ENCODE assay signal across 15 mouse cellular contexts in the genomic region with DNA sequence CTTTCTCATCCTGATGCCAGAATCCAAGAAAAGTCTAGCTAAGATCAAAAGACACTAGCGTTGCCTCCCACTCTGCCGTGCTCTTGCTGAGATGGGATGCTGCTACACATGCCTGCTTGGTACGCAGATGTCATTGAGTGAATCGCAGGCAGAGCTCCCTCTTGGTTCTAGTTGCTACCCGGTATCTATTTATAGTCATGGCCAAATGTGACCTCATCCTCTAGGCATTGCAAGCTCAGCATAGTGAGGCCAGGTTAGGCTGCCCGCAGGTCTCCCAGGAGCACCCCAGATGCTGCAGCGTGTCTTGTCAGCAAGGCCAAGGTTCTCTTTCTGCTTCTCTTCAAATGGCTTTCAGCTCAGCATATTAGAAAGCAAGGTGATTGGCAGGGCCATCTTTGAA.
A peak's percentile ranks its signal among the peaks of the same experiment; 100 is the strongest.
DNase-seq lines count a peak whose midpoint lies in the region; ATAC-seq and TF ChIP-seq lines count a peak whose summit lies in the region.
"Had no signal": no experiment of that assay in that cellular context is flagged by ENCODE, and none has a peak within 500 bp of the region (broad histone marks: within the 10 kb centered on the region; RNA-seq: fewer than 3 reads in every experiment).

No protein-coding gene starts in this region.

- no peak overlapping the region for H3K4me3 ChIP-seq in heart, embryonic 13.5 days
- H3K4me3 ChIP-seq in thymus, adult 2 months (ENCODE audit: control insufficient read depth, insufficient read depth, low read length) = no peak overlapping the region
- H3K4me3 ChIP-seq: embryonic facial prominence, embryonic 10.5 days; limb, embryonic 13.5 days had no signal

- no peak for ATAC-seq in heart, embryonic 13.5 days (ENCODE audit: extremely low read depth, insufficient number of reproducible peaks, low FRiP score, low TSS enrichment)
- ATAC-seq: inflammation-experienced regulatory T-cells, adult 6 months; liver, postnatal 0 days had no signal

- TF ChIP-seq POLR2A in thymus, adult 2 months (IDR thresholded peaks at IDR 0.05; ENCODE audit: control insufficient read depth, extremely low read depth, insufficient read depth, low read length, poor library complexity) = no peak

- no peak for TF ChIP-seq CTCF in thymus, adult 2 months (IDR thresholded peaks at IDR 0.05; ENCODE audit: borderline replicate concordance, control insufficient read depth, extremely low read depth, insufficient read depth, low read length, poor library complexity)

- WGBS in heart, embryonic 13.5 days = 34% methylated on average over 7 of the region's 7 CpGs
- WGBS in thymus, adult 2 months = 92% methylated on average over 7 of the region's 7 CpGs

- no peaks in the 10 kb centered on the region for H3K27me3 ChIP-seq in heart, embryonic 13.5 days (replicated peaks)
- H3K27me3 ChIP-seq in thymus, adult 2 months (ENCODE audit: control insufficient read depth, insufficient read depth, low read length) = no peaks in the 10 kb centered on the region
- H3K27me3 ChIP-seq: limb, embryonic 13.5 days had no signal

- H3K4me1 ChIP-seq in heart, embryonic 13.5 days = peaks cover 57% of the 10 kb centered on the region
- H3K4me1 ChIP-seq in thymus, adult 2 months (replicated peaks; ENCODE audit: control insufficient read depth, insufficient read depth, low read length) = no peaks in the 10 kb centered on the region

- H3K36me3 ChIP-seq in heart, embryonic 13.5 days = no peaks in the 10 kb centered on the region
- no peaks in the 10 kb centered on the region for H3K36me3 ChIP-seq in thymus, adult 2 months (ENCODE audit: control insufficient read depth, insufficient read depth, low read length)
- H3K36me3 ChIP-seq: embryonic facial prominence, embryonic 10.5 days; G1E; limb, embryonic 13.5 days had no signal

- H3K4me2 ChIP-seq in heart, embryonic 13.5 days = no peak overlapping the region
- H3K4me2 ChIP-seq: limb, embryonic 13.5 days had no signal

- H3K9ac ChIP-seq in heart, embryonic 13.5 days = no peak overlapping the region
- H3K9ac ChIP-seq: limb, embryonic 13.5 days; liver, postnatal 0 days had no signal

- H3K27ac ChIP-seq in heart, embryonic 13.5 days (replicated peaks) = peak overlapping the region; percentile 75
- no peak overlapping the region for H3K27ac ChIP-seq in thymus, adult 2 months (ENCODE audit: control insufficient read depth, insufficient read depth, low read length)
- H3K27ac ChIP-seq: embryonic facial prominence, embryonic 10.5 days; limb, embryonic 13.5 days had no signal

- H3K9me3 ChIP-seq in heart, embryonic 13.5 days = no peaks in the 10 kb centered on the region
- H3K9me3 ChIP-seq: embryonic facial prominence, embryonic 10.5 days; limb, embryonic 13.5 days had no signal

- DNase-seq in kidney, adult 11 months = peak; percentile 5
- no peak for DNase-seq in kidney, postnatal 4 days
- DNase-seq in adrenal gland, postnatal 14 days = peak; percentile 15
- DNase-seq in cerebellum, adult 9-10 months = peak; percentile 74
- DNase-seq in ovary, postnatal 14 days (ENCODE audit: low spot score) = no peak
- no peak for DNase-seq in thymus, postnatal 14 days
- DNase-seq in thymus, adult 2 months = no peak
- DNase-seq: liver, postnatal 0 days; right cerebral cortex, adult 18-20 months; thymus, postnatal 25 days had no signal

Comparison
In these comparisons a context has a peak if more than half of its experiments do, and no peak if none do; other contexts are left out.
1. DNase-seq: peak in kidney, adult 11 months (single experiment), adrenal gland, postnatal 14 days (single experiment) and cerebellum, adult 9-10 months (single experiment); none in kidney, postnatal 4 days (0 of 2), ovary, postnatal 14 days (single experiment), thymus, postnatal 14 days (single experiment) and thymus, adult 2 months (single experiment).